Mouse (Mus musculus) cortical plate, adult 2 months (tissue): ENCODE results near the gene Foxp1.

ENCODE experiments used
- CTCF ChIP-seq: fragments of 200-500 bp; IDR thresholded peaks from 2 replicates; pipeline ENCODE4 v1.5.1; 2011; ENCODE audit warnings: mild to moderate bottlenecking, control low read depth, low read length; ENCODE audit not compliant: insufficient read depth; ENCODE audit errors: extremely low read depth
- POLR2A ChIP-seq: fragments of 200-500 bp; IDR thresholded peaks from 2 replicates; pipeline ENCODE4 v1.6.1; 2011; ENCODE audit warnings: mild to moderate bottlenecking, low read length, control low read depth; ENCODE audit not compliant: insufficient read depth; ENCODE audit errors: extremely low read depth

DNA sequence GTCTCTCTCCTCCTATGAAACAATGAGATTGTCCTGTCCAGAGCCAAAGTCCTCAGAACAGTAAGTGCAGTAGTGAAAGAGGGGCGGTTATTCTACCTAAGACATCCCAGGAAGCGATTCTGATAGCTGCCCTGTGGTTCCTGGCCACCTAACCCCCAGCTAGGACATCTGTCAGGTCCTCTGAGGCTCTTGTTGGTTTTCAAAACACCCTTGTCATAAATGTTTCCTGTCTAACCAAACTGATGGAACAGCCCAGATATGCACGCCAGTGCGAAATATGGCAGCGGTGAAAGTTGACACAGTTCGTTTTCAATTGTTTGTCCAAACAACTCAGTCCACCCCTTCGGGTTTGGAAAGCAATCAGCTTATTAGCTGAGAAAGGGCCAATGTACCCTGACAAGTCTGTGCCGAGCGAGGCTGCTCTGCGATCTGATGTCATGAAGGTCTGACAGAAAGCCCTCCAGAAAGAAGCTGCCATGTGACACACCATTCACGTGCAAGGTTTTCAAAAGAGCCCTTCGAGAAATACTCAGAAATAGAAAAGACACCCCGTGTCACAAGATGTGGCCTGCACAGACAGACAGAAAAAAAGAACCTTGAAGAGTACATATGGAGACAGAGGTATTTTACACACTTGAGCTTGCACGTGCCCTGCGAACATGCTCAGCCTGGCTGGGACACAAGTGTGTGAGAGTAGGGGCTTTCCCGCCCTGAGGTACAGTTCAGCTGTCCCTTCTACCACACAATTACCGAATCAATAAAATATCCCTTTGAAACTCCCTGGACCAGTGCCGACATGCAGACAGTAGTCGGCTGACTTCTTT, 147.9 kb downstream of the Foxp1 start:
- TF ChIP-seq CTCF (no peak), POLR2A (no peak)
